Mouse (Mus musculus) myocyte (in vitro differentiated cells): ENCODE results near the gene Ptpn9.

ENCODE experiments used
- CEBPB ChIP-seq: IDR thresholded peaks from 2 replicates; pipeline ENCODE4 v1.6.1; 2011; ENCODE audit warnings: mild to moderate bottlenecking, moderate library complexity; ENCODE audit not compliant: poor library complexity, insufficient read depth, severe bottlenecking
- MAX ChIP-seq: IDR thresholded peaks from one replicate; pipeline ENCODE4 v1.6.1; 2011; ENCODE audit warnings: low read depth, mild to moderate bottlenecking, control low read depth
- POLR2A ChIP-seq: IDR thresholded peaks from one replicate; pipeline ENCODE4 v1.6.1; 2011; ENCODE audit warnings: low read depth, mild to moderate bottlenecking, control low read depth, moderate library complexity; ENCODE audit not compliant: insufficient read length
- POLR2AphosphoS2 ChIP-seq: IDR thresholded peaks from one replicate; pipeline ENCODE4 v1.6.1; 2011; ENCODE audit warnings: low read depth, control low read depth; ENCODE audit not compliant: insufficient read length
- REST ChIP-seq: IDR thresholded peaks from one replicate; pipeline ENCODE4 v1.6.1; 2011; ENCODE audit warnings: mild to moderate bottlenecking, control low read depth, moderate library complexity; ENCODE audit not compliant: insufficient read depth, insufficient read length
- TCF12 ChIP-seq: IDR thresholded peaks from one replicate; pipeline ENCODE4 v1.6.1; 2011; ENCODE audit warnings: mild to moderate bottlenecking, control low read depth; ENCODE audit not compliant: poor library complexity, insufficient read depth, severe bottlenecking
- USF1 ChIP-seq: IDR thresholded peaks from one replicate; pipeline ENCODE4 v1.6.1; 2011; ENCODE audit warnings: low read depth, mild to moderate bottlenecking, control low read depth, moderate library complexity

- TF ChIP-seq POLR2A (no peak), USF1 (no peak), MAX (no peak), CEBPB (no peak), TCF12 (no peak), POLR2AphosphoS2 (no peak), REST (no peak)
These were observed 77.8 kb downstream of the Ptpn9 start for GRCm38 (mm10) chr9:57072526-57072988.
